Mouse (Mus musculus): ENCODE data around the gene Ankrd2. TPM values are rescaled to one million over a fixed set of nuclear protein-coding genes. Genes with fewer than 3 reads are reported as not detected.

The Ankrd2 gene
- total and polyA plus RNA-seq, 3 experiments: not detected

DNA sequence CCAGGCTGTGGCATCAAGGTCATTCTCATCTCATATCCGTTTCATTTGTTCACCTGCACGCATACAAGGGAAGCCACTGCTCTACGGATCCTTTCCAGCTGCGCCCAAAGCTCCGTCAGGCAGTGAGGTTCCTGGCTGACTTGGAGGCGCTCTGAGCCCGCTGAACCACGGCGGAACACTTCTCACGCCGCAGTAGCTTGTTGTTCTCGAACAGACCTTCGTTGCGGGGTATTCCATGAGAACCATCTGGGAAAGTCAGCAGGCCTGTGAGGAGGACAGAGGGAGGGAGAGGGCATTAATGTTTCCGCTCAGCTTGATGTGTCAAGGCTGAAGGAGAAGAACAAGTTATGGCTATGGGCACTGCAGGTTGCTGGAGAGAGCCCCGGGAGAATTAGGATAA, 40.2 kb downstream of the Ankrd2 start:
- no peak for TF ChIP-seq E2F4 (IDR thresholded peaks at IDR 0.05; ENCODE audit: borderline replicate concordance, low read depth, low read length)
- TF ChIP-seq KAT2A (conservative IDR thresholded peaks at IDR 0.05; ENCODE audit: low read depth, low read length): no peak
- no peak for TF ChIP-seq MYB (IDR thresholded peaks at IDR 0.05; ENCODE audit: low read depth, low read length)
- TF ChIP-seq POLR2AphosphoS2 (IDR thresholded peaks at IDR 0.05; ENCODE audit: low read length): no peak
- no peak for TF ChIP-seq ZNF384 (IDR thresholded peaks at IDR 0.05; ENCODE audit: low read depth, low read length)
- TF ChIP-seq TAL1 (IDR thresholded peaks at IDR 0.05; ENCODE audit: low read length): no peak
- no peak for TF ChIP-seq MAFK (IDR thresholded peaks at IDR 0.05; ENCODE audit: borderline replicate concordance, low read depth, low read length)
- TF ChIP-seq TBP (IDR thresholded peaks at IDR 0.05; ENCODE audit: low read depth, low read length): no peak
- TF ChIP-seq MAZ (IDR thresholded peaks at IDR 0.05; ENCODE audit: low read depth, low read length): no peak
- no peak for TF ChIP-seq RAD21 (IDR thresholded peaks at IDR 0.05; ENCODE audit: low read depth, low read length)
- no peak for TF ChIP-seq NRF1 (IDR thresholded peaks at IDR 0.05; ENCODE audit: insufficient read depth, low read depth, low read length, poor library complexity, severe bottlenecking)
- TF ChIP-seq EP300 (IDR thresholded peaks at IDR 0.05; ENCODE audit: low read depth in 1 of 2, low read length in 2 of 2): no peak

DNA sequence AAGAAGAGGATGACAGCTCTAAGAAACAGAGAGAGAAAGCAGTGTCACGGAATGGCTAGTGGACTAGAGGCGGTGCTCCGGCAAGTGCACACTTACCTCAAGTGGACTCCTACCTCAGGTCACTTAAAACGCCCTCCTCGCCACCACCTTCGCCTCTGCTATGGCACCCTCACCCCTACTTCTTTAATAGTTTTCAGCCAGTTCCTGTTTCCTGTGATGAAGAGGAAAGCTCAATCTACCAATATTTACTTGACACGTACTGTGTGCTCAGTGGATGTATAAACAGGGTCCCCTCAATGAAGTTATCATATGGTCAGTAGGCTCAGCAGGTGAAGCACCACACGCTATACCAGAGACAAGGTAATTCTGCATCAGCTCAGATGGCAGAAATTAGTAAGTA, 42.8 kb downstream of the Ankrd2 start:
- peak; percentile 74 for DNase-seq (ENCODE audit: low read depth, low spot score)
- peak overlapping the region; percentile 68 for H3K9ac ChIP-seq (ENCODE audit: control insufficient read depth, low read depth, low read length, poor library complexity, severe bottlenecking)
- peaks cover 2 to 6% of the 10 kb centered on the region in 2 experiments; a peak in 3 of 4 replicates for H3K27me3 ChIP-seq (ENCODE audit: control insufficient read depth in 1 of 2, insufficient read depth in 2 of 2, low read length in 2 of 2)
- H3K4me3 ChIP-seq (ENCODE audit: control insufficient read depth in 1 of 2, insufficient read depth in 1 of 2, low read depth in 2 of 2, low read length in 2 of 2): peak overlapping the region; percentile 66
- no peak for TF ChIP-seq JUND (IDR thresholded peaks at IDR 0.05; ENCODE audit: low read depth, low read length)
- peak; percentile 26 to 60; a peak in 1 of 4 replicates for TF ChIP-seq POLR2A (IDR thresholded peaks at IDR 0.05; ENCODE audit: control insufficient read depth in 1 of 2, insufficient read depth in 1 of 2, low read depth in 1 of 2, low read length in 2 of 2, poor library complexity in 1 of 2)
- TF ChIP-seq MAX (IDR thresholded peaks at IDR 0.05; ENCODE audit: low read length): no peak
- no peak for TF ChIP-seq KAT2A (conservative IDR thresholded peaks at IDR 0.05; ENCODE audit: low read depth, low read length)
- TF ChIP-seq USF1 (IDR thresholded peaks at IDR 0.05; ENCODE audit: low read depth, low read length): no peak
- TF ChIP-seq ELF1 (IDR thresholded peaks at IDR 0.05; ENCODE audit: low read depth, low read length): peak; percentile 52; the same call in 1 of the 2 replicates
- TF ChIP-seq USF2 (IDR thresholded peaks at IDR 0.05; ENCODE audit: borderline replicate concordance in 1 of 2, insufficient read depth in 1 of 2, low read depth in 1 of 2, low read length in 2 of 2): no peak
- TF ChIP-seq RAD21 (IDR thresholded peaks at IDR 0.05; ENCODE audit: low read depth, low read length): no peak
- TF ChIP-seq CTCF (IDR thresholded peaks at IDR 0.05 in 2 of 3, conservative IDR thresholded peaks at IDR 0.05 in 1 of 3; ENCODE audit: control insufficient read depth in 1 of 3, insufficient read depth in 1 of 3, low read depth in 2 of 3, low read length in 3 of 3, poor library complexity in 1 of 3, severe bottlenecking in 1 of 3): no peak
- peak; percentile 69; the same call in 1 of the 2 replicates for TF ChIP-seq TBP (IDR thresholded peaks at IDR 0.05; ENCODE audit: low read depth, low read length)
- no peak for TF ChIP-seq EP300 (IDR thresholded peaks at IDR 0.05; ENCODE audit: low read depth in 1 of 2, low read length in 2 of 2)
- TF ChIP-seq NELFE (IDR thresholded peaks at IDR 0.05; ENCODE audit: low read depth, low read length): peak; percentile 59
- TF ChIP-seq SMC3 (IDR thresholded peaks at IDR 0.05; ENCODE audit: low read depth, low read length): no peak
- TF ChIP-seq ZMIZ1 (IDR thresholded peaks at IDR 0.05; ENCODE audit: low read depth, low read length): peak; percentile 32; the same call in 1 of the 2 replicates
- peak; percentile 73 for TF ChIP-seq SIN3A (IDR thresholded peaks at IDR 0.05; ENCODE audit: low read length)
- TF ChIP-seq ZNF384 (IDR thresholded peaks at IDR 0.05; ENCODE audit: low read depth, low read length): no peak
- peaks cover 4 to 15% of the 10 kb centered on the region in 2 experiments; a peak in 3 of 4 replicates for H3K4me1 ChIP-seq (ENCODE audit: control insufficient read depth in 1 of 2, insufficient read depth in 2 of 2, low read length in 2 of 2)
- H3K79me2 ChIP-seq (ENCODE audit: control insufficient read depth, insufficient read depth, low read length, poor library complexity): no peaks in the 10 kb centered on the region
- peak overlapping the region; percentile 39 for H3K27ac ChIP-seq (ENCODE audit: control insufficient read depth, low read depth, low read length)
- H3K9me3 ChIP-seq (replicated peaks; ENCODE audit: insufficient read depth, low read length): no peaks in the 10 kb centered on the region
- peaks cover 0 to 5% of the 10 kb centered on the region in 2 experiments; a peak in 2 of 4 replicates for H3K36me3 ChIP-seq (ENCODE audit: control insufficient read depth in 1 of 2, insufficient read depth in 2 of 2, low read length in 2 of 2)

More for the DNA sequence above, 40.2 kb downstream of the Ankrd2 start:
- no peaks in the 10 kb centered on the region for H3K9me3 ChIP-seq (replicated peaks; ENCODE audit: insufficient read depth, low read length)
- no peak overlapping the region for H3K9ac ChIP-seq (ENCODE audit: control insufficient read depth, low read depth, low read length, poor library complexity, severe bottlenecking)
- H3K4me3 ChIP-seq (ENCODE audit: control insufficient read depth in 1 of 2, insufficient read depth in 1 of 2, low read depth in 2 of 2, low read length in 2 of 2): no peak overlapping the region
- no peak overlapping the region for H3K27ac ChIP-seq (ENCODE audit: control insufficient read depth, low read depth, low read length)
- peaks cover 2 to 4% of the 10 kb centered on the region in 2 experiments; a peak in 3 of 4 replicates for H3K27me3 ChIP-seq (ENCODE audit: control insufficient read depth in 1 of 2, insufficient read depth in 2 of 2, low read length in 2 of 2)
- DNase-seq (ENCODE audit: low read depth, low spot score): no peak
- H3K4me1 ChIP-seq (ENCODE audit: control insufficient read depth in 1 of 2, insufficient read depth in 2 of 2, low read length in 2 of 2): peaks cover 0 to 13% of the 10 kb centered on the region in 2 experiments; a peak in 2 of 4 replicates
- H3K79me2 ChIP-seq (ENCODE audit: control insufficient read depth, insufficient read depth, low read length, poor library complexity): no peaks in the 10 kb centered on the region
- H3K36me3 ChIP-seq (ENCODE audit: control insufficient read depth in 1 of 2, insufficient read depth in 2 of 2, low read length in 2 of 2): peaks cover 0 to 1% of the 10 kb centered on the region in 2 experiments; a peak in 1 of 4 replicates

Data from MEL (cell line).